Mouse (Mus musculus): ENCODE data around the gene Crnn.

Gene Crnn

DNA sequence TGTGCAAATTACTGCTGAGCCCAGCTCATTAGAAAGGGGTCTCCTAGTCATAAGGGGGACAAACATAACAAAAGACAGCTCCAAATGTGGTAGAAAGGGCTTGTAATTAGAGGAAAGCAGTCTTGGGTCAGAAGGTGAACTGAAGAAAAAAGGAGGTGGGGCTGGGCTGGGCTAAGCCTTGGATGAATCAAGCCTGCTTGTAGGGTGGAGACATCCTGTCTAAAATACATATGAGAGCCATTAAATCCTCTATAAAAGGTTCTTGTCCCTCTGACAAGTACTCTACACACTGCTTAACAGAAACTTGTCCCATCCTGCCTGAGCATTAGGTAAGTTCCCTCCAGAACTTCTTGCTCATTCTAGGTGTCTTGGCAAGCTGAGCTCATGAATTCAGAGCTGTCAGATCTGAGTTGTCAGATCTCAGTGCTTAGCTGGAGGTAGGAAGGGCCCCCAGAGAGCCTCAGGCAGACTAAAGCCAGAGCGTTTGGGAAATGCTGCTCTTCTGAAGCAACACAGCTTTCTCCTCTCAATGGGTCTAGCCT lies at the start of gene Crnn:
TSS of gene Crnn (plus strand) at position 278 of the 542 bp plus-strand sequence.
- no peak for DNase-seq (ENCODE audit: extremely low read depth, insufficient read length, low spot score)

GRCm38 (mm10) chr3:93096447-93096846 lies 48.1 kb upstream of the Crnn start:
- DNase-seq (ENCODE audit: extremely low read depth, insufficient read length, low spot score): no peak

DNA sequence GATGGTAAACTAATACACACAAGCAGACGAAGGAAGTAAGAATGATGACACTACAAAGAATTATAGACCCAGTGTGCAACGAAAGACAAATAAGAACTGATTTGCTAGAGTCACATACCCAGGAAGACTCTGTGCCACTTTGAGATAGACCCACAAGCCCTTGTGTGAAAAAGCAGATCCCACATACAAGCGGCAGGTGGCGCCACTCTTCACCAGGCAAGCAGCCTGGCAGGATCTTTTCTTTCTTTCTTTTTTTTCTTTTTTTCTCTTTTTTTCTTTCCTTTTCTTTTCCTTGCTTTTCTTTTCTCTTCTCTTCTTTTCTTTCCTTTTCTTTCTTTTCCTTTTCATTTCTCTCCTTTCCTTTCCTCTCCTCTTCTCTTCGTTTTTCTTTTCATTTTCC lies 32.9 kb upstream of the Crnn start:
- no peak for DNase-seq (ENCODE audit: extremely low read depth, insufficient read length, low spot score)

DNA sequence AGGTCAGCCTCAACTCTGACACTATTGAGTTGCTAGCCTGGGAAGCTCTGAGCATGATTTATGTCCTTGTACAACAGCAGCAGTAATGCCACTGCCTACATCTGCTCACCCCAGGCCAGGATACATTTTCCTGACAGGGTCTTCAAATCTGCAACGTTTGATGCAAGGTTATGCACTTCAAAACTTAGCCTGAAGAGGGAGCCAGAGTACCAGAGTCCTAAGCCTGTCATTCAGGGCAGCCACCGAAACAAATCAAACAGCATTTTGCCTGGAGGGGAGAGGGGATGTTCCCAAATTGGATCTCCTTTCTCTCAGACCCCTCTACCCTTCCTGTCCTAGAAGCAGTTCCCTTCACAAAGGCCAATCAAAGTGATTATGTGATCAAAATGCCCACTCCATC lies 30.1 kb upstream of the Crnn start:
- no peak for DNase-seq (ENCODE audit: extremely low read depth, insufficient read length, low spot score)

GRCm38 (mm10) chr3:93119101-93119500 lies 25.5 kb upstream of the Crnn start:
- DNase-seq (ENCODE audit: extremely low read depth, insufficient read length, low spot score): no peak

DNA sequence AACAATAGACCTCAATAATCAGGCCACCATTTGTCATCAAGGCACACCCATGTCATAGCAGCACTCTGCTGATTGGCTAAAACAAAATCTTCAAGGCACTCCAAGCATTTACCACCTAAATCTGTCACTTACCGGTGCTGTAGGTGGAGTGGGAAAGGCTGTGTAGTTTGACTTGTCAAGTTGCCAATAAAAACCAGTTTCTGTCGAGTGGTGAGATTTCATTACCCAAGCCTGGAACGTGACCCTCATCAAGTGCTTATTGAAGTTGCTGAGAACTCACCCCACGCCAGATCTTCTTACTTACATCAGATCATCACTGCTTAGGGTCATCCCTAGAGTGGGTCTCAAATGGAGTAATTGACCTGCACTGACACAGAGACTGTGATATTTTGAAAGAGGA lies 16.5 kb upstream of the Crnn start:
- DNase-seq (ENCODE audit: extremely low read depth, insufficient read length, low spot score): no peak

- DNase-seq (ENCODE audit: extremely low read depth, insufficient read length, low spot score): no peak
These were observed 15.5 kb upstream of the Crnn start for GRCm38 (mm10) chr3:93129076-93129475.

- peak; percentile 8 for DNase-seq (ENCODE audit: extremely low read depth, insufficient read length, low spot score)
These were observed 14.1 kb upstream of the Crnn start for GRCm38 (mm10) chr3:93130460-93130859.

DNA sequence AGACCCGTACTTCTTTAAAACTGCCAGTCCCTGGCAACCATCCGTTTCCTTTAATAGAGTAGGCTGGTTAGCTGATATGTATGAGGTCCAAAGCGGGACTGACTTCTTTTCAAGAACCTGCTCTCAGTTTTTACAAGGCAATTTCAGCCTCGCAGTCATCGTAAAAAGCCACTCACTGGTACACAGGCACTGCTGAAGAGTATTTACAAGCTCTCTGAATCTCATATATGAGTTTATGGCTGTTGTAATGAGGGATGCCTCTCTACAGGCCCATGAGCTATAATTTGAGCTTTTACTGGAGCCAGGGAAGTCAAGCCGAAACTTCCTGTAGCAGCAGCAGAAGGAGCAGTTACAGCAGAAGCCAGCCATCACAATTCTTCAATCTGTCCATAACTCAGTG lies 17.9 kb downstream of the Crnn start:
- no peak for DNase-seq (ENCODE audit: extremely low read depth, insufficient read length, low spot score)

DNA sequence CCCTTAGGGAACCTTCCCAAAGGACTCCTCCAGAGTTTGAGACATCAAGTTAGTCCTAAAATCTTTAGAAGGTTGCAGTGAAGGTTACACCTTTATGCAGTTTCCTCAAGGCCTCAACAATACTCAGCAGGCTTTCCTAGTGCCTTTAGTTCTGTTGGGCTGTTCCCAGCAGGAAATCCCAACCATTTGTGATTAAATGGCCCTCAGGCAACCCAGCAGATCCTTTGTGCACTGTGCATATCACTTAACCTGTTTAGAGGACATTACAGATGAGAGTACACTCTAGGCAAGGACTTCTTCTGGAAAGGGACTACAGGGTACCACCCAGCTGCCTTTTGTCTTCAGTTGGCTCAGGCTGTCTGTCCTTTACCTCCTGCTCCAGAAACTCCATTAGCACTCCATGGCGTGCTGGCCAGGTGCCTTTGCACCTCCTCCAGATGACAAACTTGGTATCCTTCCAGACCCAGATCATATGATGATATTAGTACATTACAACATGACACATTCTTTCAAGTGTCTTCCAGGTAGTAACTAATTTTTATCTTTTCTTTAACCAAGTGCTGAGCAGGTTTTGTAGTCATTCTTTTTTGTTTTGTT lies 18.5 kb downstream of the Crnn start:
- no peak for DNase-seq (ENCODE audit: extremely low read depth, insufficient read length, low spot score)

DNA sequence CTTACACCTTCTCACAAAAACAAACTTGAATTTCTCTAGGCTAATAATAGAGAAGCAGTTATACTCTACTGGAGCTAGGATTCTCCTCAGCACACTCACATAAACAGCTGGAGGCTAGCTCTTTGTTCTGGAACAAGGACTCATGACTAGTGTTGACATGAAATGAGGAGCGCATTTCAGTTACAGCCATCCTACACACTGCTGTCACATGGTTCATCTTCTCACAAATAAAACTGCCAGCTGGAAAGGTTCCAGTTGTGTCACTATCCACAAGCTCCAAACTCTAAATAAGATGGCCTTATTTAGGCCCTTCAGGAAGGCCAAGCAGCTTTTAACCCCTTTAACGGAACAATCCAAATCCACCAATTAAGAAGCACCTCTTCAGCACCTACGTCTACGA lies 36.3 kb downstream of the Crnn start:
- no peak for DNase-seq (ENCODE audit: extremely low read depth, insufficient read length, low spot score)

- DNase-seq (ENCODE audit: extremely low read depth, insufficient read length, low spot score): no peak
These were observed 52.4 kb downstream of the Crnn start, which contains the start of gene Flg2 for GRCm38 (mm10) chr3:93196978-93197377. Flg2 (plus strand) TSS chr3:93197278.

Data from 3134 (cell line).